Mouse (Mus musculus) layer of hippocampus, adult 2 months (tissue): ENCODE data around the gene Rmnd5a. TPM values are rescaled to one million over a fixed set of nuclear protein-coding genes. Genes with fewer than 3 reads are reported as not detected.
"Not testable (repeated sequence)": the region's sequence is repeated elsewhere in the genome, so short reads cannot be mapped to it uniquely, and the experiment has no call there.

Source experiments
- DNase-seq, 2 experiments: peaks; one replicate each; pipeline ENCODE4 v3.0.0; 2022; ENCODE audit warnings: low spot score in 2 of 2
- H3K27ac ChIP-seq: fragments of 200-600 bp; 2 replicates; pipeline ENCODE4 v1.8.1; 2022
- H3K4me3 ChIP-seq: fragments of 200-600 bp; 2 replicates; pipeline ENCODE4 v1.8.1; 2022; ENCODE audit warnings: mild to moderate bottlenecking
- CTCF ChIP-seq: fragments of 200-600 bp; conservative IDR thresholded peaks from 2 replicates; pipeline ENCODE4 v1.8.1; 2022; ENCODE audit warnings: antibody characterized with exemption, mild to moderate bottlenecking, moderate library complexity
- long read RNA-seq, 2 experiments: library from polyadenylated mRNA; stranded (forward); transcript quantifications; one replicate each; pipeline ENCODE4 v2.0.0; 2021; ENCODE audit warnings: borderline mapping rate in 2 of 2
- total RNA-seq, 2 experiments: library from RNA; stranded (reverse); gene quantifications; 2 replicates each; pipeline ENCODE4 v1.2.3; 2021

The Rmnd5a gene
- 10 to 100 TPM; 91.3 to 91.6 TPM for total RNA-seq
- long read RNA-seq, experiment 1, full-length matches to known transcripts = 11 of 29 reads
- long read RNA-seq, experiment 1, partial matches to known transcripts = 4 of 29 reads
- long read RNA-seq, experiment 1, other reads (novel, unspliced or antisense) = 14 of 29 reads
- long read RNA-seq, experiment 2, full-length matches to known transcripts = 19 of 49 reads
- long read RNA-seq, experiment 2, partial matches to known transcripts = 6 of 49 reads
- long read RNA-seq, experiment 2, other reads (novel, unspliced or antisense) = 24 of 49 reads

DNA sequence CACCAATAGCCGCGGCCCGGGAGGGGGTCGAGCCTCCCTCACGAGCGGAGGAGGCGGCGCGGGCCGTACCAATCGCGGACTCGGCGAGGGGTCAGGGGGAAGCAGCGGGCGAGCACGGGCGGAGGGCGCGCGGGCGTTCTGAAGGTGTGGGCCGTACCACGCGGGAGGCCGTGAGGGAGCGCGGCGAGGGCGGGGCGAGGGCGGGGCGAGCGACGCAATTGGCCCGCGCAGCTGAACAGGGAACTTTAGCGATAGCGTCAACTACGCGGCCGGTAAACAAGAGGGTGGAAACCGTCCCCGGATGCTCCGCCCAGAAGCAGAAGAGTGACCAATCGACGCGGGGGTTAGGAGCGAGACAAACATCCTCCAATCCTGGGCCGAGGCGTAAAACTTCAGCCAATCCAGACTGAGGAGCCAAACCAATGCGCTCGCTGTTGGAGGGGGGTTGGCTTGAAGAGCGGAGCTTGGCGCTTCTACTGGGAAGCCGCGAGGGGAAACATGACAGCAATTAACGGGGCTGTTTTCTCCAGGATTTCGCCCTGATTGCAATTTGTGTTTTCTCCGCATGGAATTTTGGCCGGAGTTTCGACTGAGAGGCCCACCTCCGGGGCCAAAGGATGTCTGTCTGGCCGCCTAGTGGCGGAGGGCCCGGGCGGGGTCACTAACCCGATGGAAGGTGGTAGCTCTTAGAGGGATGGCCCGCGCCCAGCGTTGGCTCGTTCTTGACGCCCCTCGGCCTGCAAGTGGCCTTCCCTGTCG lies at the start of gene Rmnd5a:
Gene Rmnd5a, minus strand, starts transcription at position 146 of the 759 bp plus-strand sequence.
- peak within 1 kb of the TSS; percentile 83 for H3K4me3 ChIP-seq
- peak; percentile 80 for TF ChIP-seq CTCF
- peak; percentile 99 for DNase-seq

DNA sequence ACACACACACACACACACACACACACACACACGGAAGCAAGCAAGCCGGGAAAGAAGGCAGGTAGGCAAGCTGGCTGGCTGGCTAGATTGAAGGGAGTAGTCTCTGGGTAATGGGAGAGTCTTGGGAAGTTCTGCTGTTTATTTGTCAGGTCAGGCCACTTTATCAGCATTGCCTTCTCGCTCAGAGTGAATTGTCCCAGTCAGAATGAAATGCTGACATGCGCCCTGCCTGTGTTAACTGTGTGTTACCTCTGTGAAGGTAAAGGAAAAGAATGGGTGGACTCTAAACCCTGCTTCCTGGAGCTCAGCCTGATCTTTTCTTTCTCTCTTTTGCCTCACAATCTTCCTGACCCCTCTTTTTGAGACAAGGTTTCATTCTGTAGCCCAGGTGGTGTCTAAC lies 47.5 kb upstream of the Rmnd5a start:
- Histone ChIP-seq H3K4me3 (no peak overlapping the region), H3K27ac (no peak overlapping the region)
- DNase-seq = no peak
- no peak for TF ChIP-seq CTCF

More for the DNA sequence above, at the start of gene Rmnd5a:
- H3K27ac ChIP-seq = peak within 1 kb of the TSS; percentile 99

GRCm38 (mm10) chr6:71486867-71487266 lies 46.4 kb upstream of the Rmnd5a start:
- H3K4me3 ChIP-seq = no peak overlapping the region
- DNase-seq = no peak
- TF ChIP-seq CTCF = no peak
- H3K27ac ChIP-seq = no peak overlapping the region

DNA sequence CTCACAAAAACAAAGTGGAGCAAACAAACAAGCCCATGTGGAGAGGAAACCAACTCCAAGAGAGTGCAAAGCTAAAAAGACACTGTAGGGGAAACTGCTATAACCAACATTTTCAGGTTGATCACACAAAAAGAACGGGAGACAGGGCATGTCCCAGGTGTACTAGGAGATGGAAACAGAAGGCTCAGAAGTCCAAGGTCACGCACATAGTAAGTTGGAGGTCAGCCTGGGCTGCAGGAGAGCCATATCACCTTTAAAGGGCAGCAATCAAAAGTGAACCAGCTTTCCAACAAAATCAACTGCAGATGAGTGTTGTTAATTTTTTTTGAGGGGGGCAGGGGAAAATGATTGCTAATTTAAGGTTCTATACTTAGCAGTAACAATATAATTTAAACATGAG lies 45.8 kb upstream of the Rmnd5a start:
- no peak for DNase-seq
- no peak for TF ChIP-seq CTCF

GRCm38 (mm10) chr6:71485246-71485645 lies 44.8 kb upstream of the Rmnd5a start:
- no peak for DNase-seq
- TF ChIP-seq CTCF = no peak
- Histone ChIP-seq H3K4me3 (no peak overlapping the region), H3K27ac (no peak overlapping the region)

More for the DNA sequence above, 45.8 kb upstream of the Rmnd5a start:
- H3K4me3 ChIP-seq = no peak overlapping the region
- no peak overlapping the region for H3K27ac ChIP-seq

- no peak for DNase-seq
- H3K4me3 ChIP-seq = no peak overlapping the region
- H3K27ac ChIP-seq = no peak overlapping the region
- TF ChIP-seq CTCF = no peak
Observed at GRCm38 (mm10) chr6:71481136-71481535, 40.7 kb upstream of the Rmnd5a start.

DNA sequence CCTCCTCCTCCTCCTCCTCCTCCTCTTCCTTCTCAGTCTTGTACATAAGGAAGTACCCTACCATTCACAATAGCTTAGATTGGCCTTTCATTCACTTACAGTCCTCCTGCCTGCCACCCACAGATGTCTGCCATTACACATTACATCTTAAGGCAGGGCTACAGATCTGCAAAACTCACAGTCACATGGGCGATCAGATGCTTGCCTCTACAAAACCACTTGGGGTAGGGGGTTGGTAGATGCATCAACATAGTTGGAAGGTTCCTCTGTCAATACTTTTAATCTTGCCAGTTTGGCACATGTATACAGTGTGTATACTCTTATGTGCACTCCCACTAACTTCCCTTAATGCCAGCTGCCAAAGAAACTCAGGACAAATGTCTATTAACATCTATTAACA lies 39.7 kb upstream of the Rmnd5a start:
- Histone ChIP-seq H3K27ac (no peak overlapping the region), H3K4me3 (no peak overlapping the region)
- DNase-seq = no peak
- TF ChIP-seq CTCF = no peak

DNA sequence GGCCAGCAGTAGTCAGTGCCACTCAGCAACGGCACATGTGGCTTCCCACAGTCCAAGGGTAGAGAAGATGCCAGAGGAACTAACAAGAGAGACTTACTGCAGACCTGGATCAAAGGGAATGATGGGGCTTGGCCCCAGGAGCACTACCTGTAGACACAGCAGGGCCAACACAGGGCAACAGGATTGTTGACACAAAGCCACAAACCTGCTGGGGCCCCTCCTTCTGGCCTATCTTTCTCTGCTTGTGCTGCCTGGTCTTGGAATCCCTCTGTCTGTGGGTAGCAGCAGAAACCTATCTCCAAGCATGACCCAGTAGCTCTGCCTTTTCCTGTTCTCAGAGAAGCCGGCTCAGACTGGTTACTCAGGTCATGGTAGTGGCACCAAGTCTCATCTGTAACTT lies 39.2 kb upstream of the Rmnd5a start:
- not testable (repeated sequence) for DNase-seq, H3K4me3 ChIP-seq, H3K27ac ChIP-seq

DNA sequence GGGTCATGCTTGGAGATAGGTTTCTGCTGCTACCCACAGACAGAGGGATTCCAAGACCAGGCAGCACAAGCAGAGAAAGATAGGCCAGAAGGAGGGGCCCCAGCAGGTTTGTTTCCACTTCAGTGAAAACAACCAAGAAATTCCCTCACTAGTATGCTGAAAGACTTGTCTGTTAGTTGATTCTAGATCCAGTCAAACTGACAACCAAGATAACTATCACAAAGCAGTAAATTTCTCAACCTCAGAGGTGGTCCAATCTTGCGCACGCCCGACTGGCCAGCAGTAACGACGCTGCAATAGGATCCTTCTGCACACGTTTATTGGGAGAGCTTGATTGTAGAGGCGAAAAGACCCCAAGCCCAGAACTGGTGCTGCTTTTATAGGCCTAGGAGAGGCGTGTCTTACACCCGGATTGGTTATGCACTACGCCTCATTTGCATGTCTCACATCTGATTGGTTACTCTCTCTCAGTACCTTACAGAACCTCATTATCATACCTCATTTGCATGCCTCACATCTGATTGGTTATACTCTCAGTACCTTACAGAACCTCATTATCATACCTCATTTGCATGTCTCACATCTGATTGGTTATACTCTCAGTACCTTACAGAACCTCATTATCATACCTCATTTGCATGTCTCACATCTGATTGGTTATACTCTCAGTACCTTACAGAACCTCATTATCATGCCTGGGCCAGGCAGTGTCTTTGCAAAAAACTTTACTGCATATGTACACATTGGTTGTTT lies 38.6 kb upstream of the Rmnd5a start:
- not testable (repeated sequence) for DNase-seq, H3K27ac ChIP-seq, H3K4me3 ChIP-seq

GRCm38 (mm10) chr6:71476783-71477182 lies 36.3 kb upstream of the Rmnd5a start:
- H3K4me3 ChIP-seq = no peak overlapping the region
- no peak for TF ChIP-seq CTCF
- H3K27ac ChIP-seq = no peak overlapping the region
- DNase-seq = no peak

GRCm38 (mm10) chr6:71475604-71476003 lies 35.2 kb upstream of the Rmnd5a start:
- no peak overlapping the region for H3K27ac ChIP-seq
- no peak for DNase-seq
- H3K4me3 ChIP-seq = no peak overlapping the region
- TF ChIP-seq CTCF = no peak

DNA sequence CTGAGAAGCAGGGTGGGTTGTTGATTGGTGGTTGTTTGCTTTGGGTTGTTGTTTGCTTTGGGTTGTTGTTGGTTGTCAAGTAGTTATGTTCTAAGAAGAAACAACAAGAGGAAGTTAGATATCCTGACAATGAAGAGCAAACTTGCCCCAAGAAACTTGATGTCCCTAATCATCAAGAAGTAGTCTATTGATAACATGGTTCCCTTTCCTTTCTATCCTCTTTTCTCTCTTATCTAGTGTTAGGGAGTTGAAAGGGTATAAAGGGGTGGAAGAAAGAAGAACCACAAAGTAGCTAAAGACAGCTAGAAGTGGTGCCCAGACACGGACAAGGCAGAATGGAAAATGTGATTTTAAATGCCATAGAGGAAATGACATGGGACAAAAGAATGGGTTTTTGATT lies 32.3 kb upstream of the Rmnd5a start:
- H3K4me3 ChIP-seq = no peak overlapping the region
- DNase-seq = no peak
- no peak overlapping the region for H3K27ac ChIP-seq
- no peak for TF ChIP-seq CTCF

GRCm38 (mm10) chr6:71471830-71472520 lies 31.5 kb upstream of the Rmnd5a start:
- Histone ChIP-seq H3K4me3 (no peak overlapping the region), H3K27ac (no peak overlapping the region)
- TF ChIP-seq CTCF = no peak
- no peak for DNase-seq
